Mouse (Mus musculus): ENCODE data around the gene Itgb5. TPM values are rescaled to one million over a fixed set of nuclear protein-coding genes. Genes with fewer than 3 reads are reported as not detected.
A peak's percentile ranks its signal among the peaks of the same experiment; 100 is the strongest.

Gene Itgb5
- polyA plus RNA-seq, 1 experiment from 2014 or later = 4.9 TPM

GRCm38 (mm10) chr16:33938311-33939132 is 109.1 kb downstream of the Itgb5 start:
- H3K4me3 ChIP-seq (ENCODE audit: low read length) = no peak overlapping the region
- H3K27me3 ChIP-seq (replicated peaks; ENCODE audit: control insufficient read depth, insufficient read depth, low read length) = no peaks in the 10 kb centered on the region
- WGBS = 69% methylated on average over 12 of the region's 12 CpGs
- no peak overlapping the region for H3K4me2 ChIP-seq (ENCODE audit: low read length)
- H3K9me3 ChIP-seq (ENCODE audit: control insufficient read depth, low read length) = no peaks in the 10 kb centered on the region
- H3K27ac ChIP-seq (ENCODE audit: low read depth, low read length) = no peak overlapping the region
- no peak for ATAC-seq
- H3K36me3 ChIP-seq (ENCODE audit: control insufficient read depth, insufficient read depth, low read length) = no peaks in the 10 kb centered on the region
- peaks cover 41% of the 10 kb centered on the region for H3K4me1 ChIP-seq (ENCODE audit: control insufficient read depth, insufficient read depth, low read depth, low read length)
- no peak overlapping the region for H3K9ac ChIP-seq (ENCODE audit: low read depth, low read length)

DNA sequence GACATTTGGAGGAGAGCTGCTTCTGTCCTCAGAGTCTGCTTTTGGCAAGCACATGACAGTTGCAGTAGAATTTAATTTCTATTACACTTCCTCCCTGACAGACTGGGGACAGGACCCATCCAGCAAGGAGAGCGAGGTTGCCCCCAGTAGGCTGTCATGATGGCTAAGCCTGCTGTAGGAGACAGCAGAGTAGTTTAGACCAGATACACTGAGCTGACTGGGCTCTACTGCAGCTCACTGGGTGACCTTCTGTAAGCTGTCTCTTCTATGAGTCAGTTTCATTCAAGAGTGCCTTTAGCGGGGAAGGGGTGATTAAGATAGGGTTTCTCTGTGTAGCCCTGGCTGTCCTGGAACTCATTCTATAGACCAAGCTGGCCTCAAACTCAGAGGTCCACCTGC is 109.7 kb downstream of the Itgb5 start:
- H3K9ac ChIP-seq (ENCODE audit: low read depth, low read length) = no peak overlapping the region
- no peak overlapping the region for H3K4me2 ChIP-seq (ENCODE audit: low read length)
- no peaks in the 10 kb centered on the region for H3K36me3 ChIP-seq (ENCODE audit: control insufficient read depth, insufficient read depth, low read length)
- ATAC-seq = no peak
- peaks cover 39% of the 10 kb centered on the region for H3K4me1 ChIP-seq (ENCODE audit: control insufficient read depth, insufficient read depth, low read depth, low read length)
- no peaks in the 10 kb centered on the region for H3K27me3 ChIP-seq (replicated peaks; ENCODE audit: control insufficient read depth, insufficient read depth, low read length)
- no peak overlapping the region for H3K4me3 ChIP-seq (ENCODE audit: low read length)
- no peaks in the 10 kb centered on the region for H3K9me3 ChIP-seq (ENCODE audit: control insufficient read depth, low read length)
- no peak overlapping the region for H3K27ac ChIP-seq (ENCODE audit: low read depth, low read length)
- WGBS = 78% methylated on average over 2 of the region's 2 CpGs

DNA sequence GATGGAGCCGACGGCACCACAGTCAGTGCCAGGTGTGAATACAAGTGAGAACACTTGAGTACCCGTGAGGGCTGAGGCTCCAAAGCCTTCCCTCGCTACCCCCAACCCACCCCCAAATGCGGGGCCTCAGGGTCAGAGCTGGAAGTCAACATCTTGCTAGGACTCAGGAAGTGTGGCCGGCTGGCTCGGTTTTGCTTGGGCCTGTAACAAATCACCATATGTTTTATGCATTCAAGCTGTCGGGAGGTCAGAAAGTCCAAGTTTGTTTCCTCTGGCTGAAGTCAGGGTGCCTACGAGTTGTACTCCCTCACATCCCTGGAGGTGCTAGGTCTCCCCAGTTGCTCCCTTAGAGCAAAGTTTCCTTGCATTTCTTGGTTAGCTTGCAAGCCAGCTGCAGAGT is 110.2 kb downstream of the Itgb5 start:
- ATAC-seq = no peak
- Histone ChIP-seq H3K9me3 (ENCODE audit: control insufficient read depth, low read length) (no peaks in the 10 kb centered on the region), H3K36me3 (ENCODE audit: control insufficient read depth, insufficient read depth, low read length) (no peaks in the 10 kb centered on the region), H3K4me1 (ENCODE audit: control insufficient read depth, insufficient read depth, low read depth, low read length) (peaks cover 35% of the 10 kb centered on the region), H3K4me3 (ENCODE audit: low read length) (no peak overlapping the region), H3K4me2 (ENCODE audit: low read length) (no peak overlapping the region), H3K27ac (ENCODE audit: low read depth, low read length) (no peak overlapping the region), H3K27me3 (replicated peaks; ENCODE audit: control insufficient read depth, insufficient read depth, low read length) (no peaks in the 10 kb centered on the region), H3K9ac (ENCODE audit: low read depth, low read length) (no peak overlapping the region)
- WGBS = 66% methylated on average over 9 of the region's 9 CpGs

DNA sequence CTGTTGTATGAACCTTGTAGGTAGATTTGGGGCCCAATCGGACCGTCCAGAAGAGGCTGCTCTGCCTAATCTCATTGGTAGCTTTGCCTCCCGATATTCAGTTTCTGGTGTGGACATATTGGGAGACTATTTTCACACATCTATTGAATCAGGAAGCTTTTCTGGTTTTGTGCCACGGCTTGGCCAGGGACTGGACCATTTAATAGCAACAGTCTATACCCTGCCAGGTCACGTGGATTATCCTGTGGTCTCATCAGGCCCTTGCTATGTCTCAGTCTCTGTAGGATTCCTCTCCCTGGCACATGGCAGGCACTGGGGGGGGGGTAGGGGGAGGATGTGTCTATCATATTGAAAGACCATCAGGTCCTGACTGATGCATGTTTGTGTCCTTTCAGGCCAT is 110.6 kb downstream of the Itgb5 start:
- H3K36me3 ChIP-seq (ENCODE audit: control insufficient read depth, insufficient read depth, low read length) = no peaks in the 10 kb centered on the region
- no peaks in the 10 kb centered on the region for H3K9me3 ChIP-seq (ENCODE audit: control insufficient read depth, low read length)
- H3K4me1 ChIP-seq (ENCODE audit: control insufficient read depth, insufficient read depth, low read depth, low read length) = peaks cover 35% of the 10 kb centered on the region
- no peak overlapping the region for H3K27ac ChIP-seq (ENCODE audit: low read depth, low read length)
- no peaks in the 10 kb centered on the region for H3K27me3 ChIP-seq (replicated peaks; ENCODE audit: control insufficient read depth, insufficient read depth, low read length)
- no peak overlapping the region for H3K9ac ChIP-seq (ENCODE audit: low read depth, low read length)
- H3K4me3 ChIP-seq (ENCODE audit: low read length) = no peak overlapping the region
- 83% methylated on average over 5 of the region's 5 CpGs for WGBS
- H3K4me2 ChIP-seq (ENCODE audit: low read length) = no peak overlapping the region
- ATAC-seq = no peak

- ATAC-seq = peak; percentile 66
- Histone ChIP-seq H3K27me3 (replicated peaks; ENCODE audit: control insufficient read depth, insufficient read depth, low read length) (no peaks in the 10 kb centered on the region), H3K27ac (ENCODE audit: low read depth, low read length) (peak overlapping the region; percentile 41; the same call in 1 of the 2 replicates), H3K4me1 (ENCODE audit: control insufficient read depth, insufficient read depth, low read depth, low read length) (peaks cover 35% of the 10 kb centered on the region), H3K4me2 (ENCODE audit: low read length) (no peak overlapping the region), H3K4me3 (ENCODE audit: low read length) (no peak overlapping the region), H3K9me3 (ENCODE audit: control insufficient read depth, low read length) (no peaks in the 10 kb centered on the region), H3K36me3 (ENCODE audit: control insufficient read depth, insufficient read depth, low read length) (no peaks in the 10 kb centered on the region), H3K9ac (ENCODE audit: low read depth, low read length) (peak overlapping the region; percentile 17; the same call in 1 of the 2 replicates)
- 31% methylated on average over 11 of the region's 11 CpGs for WGBS
Measured at GRCm38 (mm10) chr16:33941271-33941781, 111.9 kb downstream of the Itgb5 start.

DNA sequence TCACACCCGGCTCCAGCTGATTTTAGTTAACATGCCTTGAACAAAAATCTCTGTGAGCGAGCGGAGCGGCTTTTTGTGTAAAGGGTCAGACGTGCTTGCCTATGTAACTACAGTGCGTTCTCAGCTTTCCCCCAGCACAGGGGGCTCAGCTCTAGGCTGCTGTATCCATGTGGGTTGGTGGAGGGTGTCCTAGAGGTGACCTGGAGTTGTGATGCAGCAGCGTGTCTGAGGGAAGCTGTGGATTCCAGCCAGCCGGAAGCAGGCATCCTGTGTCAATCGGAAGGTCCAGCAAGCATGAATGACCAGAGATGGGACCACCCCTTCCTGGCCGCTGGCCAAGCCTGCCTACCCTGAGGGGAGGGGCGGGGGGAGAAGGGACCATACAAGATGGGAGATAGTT is 112.9 kb downstream of the Itgb5 start:
- Histone ChIP-seq H3K4me1 (ENCODE audit: control insufficient read depth, insufficient read depth, low read depth, low read length) (peaks cover 35% of the 10 kb centered on the region), H3K36me3 (ENCODE audit: control insufficient read depth, insufficient read depth, low read length) (no peaks in the 10 kb centered on the region), H3K27ac (ENCODE audit: low read depth, low read length) (no peak overlapping the region), H3K27me3 (replicated peaks; ENCODE audit: control insufficient read depth, insufficient read depth, low read length) (no peaks in the 10 kb centered on the region), H3K4me3 (ENCODE audit: low read length) (no peak overlapping the region), H3K9me3 (ENCODE audit: control insufficient read depth, low read length) (no peaks in the 10 kb centered on the region), H3K9ac (ENCODE audit: low read depth, low read length) (no peak overlapping the region), H3K4me2 (ENCODE audit: low read length) (no peak overlapping the region)
- ATAC-seq = no peak
- 53% methylated on average over 11 of the region's 11 CpGs for WGBS

- WGBS = 97% methylated on average over 6 of the region's 6 CpGs
- Histone ChIP-seq H3K4me2 (ENCODE audit: low read length) (no peak overlapping the region), H3K27ac (ENCODE audit: low read depth, low read length) (no peak overlapping the region), H3K27me3 (replicated peaks; ENCODE audit: control insufficient read depth, insufficient read depth, low read length) (no peaks in the 10 kb centered on the region), H3K4me1 (ENCODE audit: control insufficient read depth, insufficient read depth, low read depth, low read length) (peaks cover 30% of the 10 kb centered on the region), H3K9ac (ENCODE audit: low read depth, low read length) (no peak overlapping the region), H3K9me3 (ENCODE audit: control insufficient read depth, low read length) (no peaks in the 10 kb centered on the region), H3K36me3 (ENCODE audit: control insufficient read depth, insufficient read depth, low read length) (no peaks in the 10 kb centered on the region), H3K4me3 (ENCODE audit: low read length) (no peak overlapping the region)
- no peak for ATAC-seq
Measured at GRCm38 (mm10) chr16:33943388-33943787, 113.9 kb downstream of the Itgb5 start.

- ATAC-seq = no peak
- Histone ChIP-seq H3K36me3 (ENCODE audit: control insufficient read depth, insufficient read depth, low read length) (no peaks in the 10 kb centered on the region), H3K27ac (ENCODE audit: low read depth, low read length) (no peak overlapping the region), H3K4me1 (ENCODE audit: control insufficient read depth, insufficient read depth, low read depth, low read length) (peaks cover 22% of the 10 kb centered on the region), H3K27me3 (replicated peaks; ENCODE audit: control insufficient read depth, insufficient read depth, low read length) (no peaks in the 10 kb centered on the region), H3K9ac (ENCODE audit: low read depth, low read length) (no peak overlapping the region), H3K4me3 (ENCODE audit: low read length) (no peak overlapping the region), H3K9me3 (ENCODE audit: control insufficient read depth, low read length) (no peaks in the 10 kb centered on the region), H3K4me2 (ENCODE audit: low read length) (no peak overlapping the region)
- 61% methylated on average over 4 of the region's 4 CpGs for WGBS
Measured at GRCm38 (mm10) chr16:33944126-33944525, 114.7 kb downstream of the Itgb5 start.

DNA sequence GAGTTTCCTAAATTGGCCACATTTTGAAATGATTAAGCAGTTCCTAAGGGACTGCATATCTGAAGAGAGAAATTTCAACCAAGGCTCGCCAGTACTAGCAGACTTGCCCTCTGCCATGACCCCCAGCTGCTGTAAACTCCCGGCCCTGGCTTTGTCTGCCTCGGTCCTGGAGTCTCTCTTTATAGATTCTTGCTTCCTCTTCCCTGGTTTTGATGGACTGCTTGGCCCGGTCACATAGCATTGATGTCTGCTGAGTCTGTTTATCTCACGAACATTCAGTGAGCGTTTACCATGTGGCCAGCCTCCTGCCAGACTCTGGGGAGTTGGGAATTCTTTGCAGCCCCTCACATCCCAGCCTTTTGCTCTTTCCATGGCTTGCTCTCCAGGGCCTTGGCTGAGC is 115.3 kb downstream of the Itgb5 start:
- no peaks in the 10 kb centered on the region for H3K36me3 ChIP-seq (ENCODE audit: control insufficient read depth, insufficient read depth, low read length)
- 43% methylated on average over 6 of the region's 6 CpGs for WGBS
- H3K27ac ChIP-seq (ENCODE audit: low read depth, low read length) = no peak overlapping the region
- ATAC-seq = no peak
- H3K9ac ChIP-seq (ENCODE audit: low read depth, low read length) = no peak overlapping the region
- no peak overlapping the region for H3K4me2 ChIP-seq (ENCODE audit: low read length)
- H3K4me3 ChIP-seq (ENCODE audit: low read length) = no peak overlapping the region
- H3K27me3 ChIP-seq (replicated peaks; ENCODE audit: control insufficient read depth, insufficient read depth, low read length) = no peaks in the 10 kb centered on the region
- no peaks in the 10 kb centered on the region for H3K9me3 ChIP-seq (ENCODE audit: control insufficient read depth, low read length)
- peaks cover 18% of the 10 kb centered on the region for H3K4me1 ChIP-seq (ENCODE audit: control insufficient read depth, insufficient read depth, low read depth, low read length)
